Mouse (Mus musculus) cerebellum, adult 2 months (tissue): Measurements from ENCODE around the gene Mkrn1.

Experiments
- CTCF ChIP-seq: fragments of 200-500 bp; IDR thresholded peaks from 2 replicates; pipeline ENCODE4 v1.5.1; 2011; ENCODE audit warnings: low read depth, mild to moderate bottlenecking, control low read depth, low read length, moderate library complexity, borderline replicate concordance; ENCODE audit not compliant: insufficient read depth
- POLR2A ChIP-seq: fragments of 200-500 bp; IDR thresholded peaks from 2 replicates; pipeline ENCODE4 v1.6.1; 2011; ENCODE audit warnings: low read length, control low read depth, borderline replicate concordance; ENCODE audit not compliant: insufficient read depth

DNA sequence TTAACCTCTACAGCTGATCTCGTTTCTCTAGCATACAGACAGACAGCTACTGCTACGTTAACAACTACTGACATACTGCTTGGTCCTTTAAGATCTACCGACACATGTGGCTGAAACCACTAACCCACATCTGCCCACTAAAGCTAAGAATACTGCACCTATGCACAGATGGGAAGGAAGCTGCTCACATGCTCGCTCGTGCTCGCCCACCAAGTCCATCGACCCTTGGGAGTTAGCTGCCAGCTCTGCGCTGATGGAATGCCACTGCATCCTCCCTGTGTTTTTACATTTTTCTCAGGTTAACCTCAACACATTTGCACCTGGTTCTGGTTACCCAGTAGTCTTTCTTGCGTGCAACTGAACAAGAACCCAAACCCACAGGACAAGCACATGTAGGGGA, 21.9 kb downstream of the Mkrn1 start:
- no peak for TF ChIP-seq CTCF
- TF ChIP-seq POLR2A: no peak
